Mouse (Mus musculus) MEL-GATA-1-ER (cell line): ENCODE data around the gene Cd63.

Experiments
- DNase-seq: peaks from one replicate; pipeline ENCODE4 v3.0.0-alpha.2; 2012; ENCODE audit warnings: low read depth; ENCODE audit errors: extremely low read depth

Cd63 gene

GRCm38 (mm10) chr10:128928356-128928755 lies 27.6 kb downstream of the Cd63 start:
- no peak for DNase-seq

GRCm38 (mm10) chr10:128929638-128930378 lies 29.0 kb downstream of the Cd63 start:
- no peak for DNase-seq

GRCm38 (mm10) chr10:128931441-128931840 lies 30.7 kb downstream of the Cd63 start:
- no peak for DNase-seq

DNA sequence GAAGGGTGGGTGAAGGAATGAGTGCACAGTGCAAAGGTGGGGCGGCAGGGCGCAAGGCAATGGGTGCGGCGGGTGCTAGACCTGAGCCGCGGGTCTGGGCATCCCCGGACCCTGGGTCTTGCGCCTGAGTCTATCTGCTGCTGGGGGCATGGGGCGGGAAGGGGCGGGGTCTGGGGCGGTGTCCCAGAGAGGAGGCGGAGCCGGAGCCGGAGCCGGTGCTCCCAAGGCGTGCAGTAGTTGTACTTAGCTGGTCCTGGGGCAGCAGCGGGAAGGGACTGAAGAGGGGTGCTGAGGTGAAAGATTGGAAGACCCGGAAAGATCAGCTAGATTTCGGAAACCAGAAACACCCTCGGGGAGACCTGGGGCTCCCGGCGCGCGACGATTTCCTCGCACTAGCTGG lies 32.8 kb downstream of the Cd63 start, which contains the start of gene Itga7:
Gene Itga7 (plus strand): TSS at position 245 of the 400 bp plus-strand sequence.
- DNase-seq = no peak

- DNase-seq = no peak
Measured at GRCm38 (mm10) chr10:128933976-128934721, 33.4 kb downstream of the Cd63 start.

DNA sequence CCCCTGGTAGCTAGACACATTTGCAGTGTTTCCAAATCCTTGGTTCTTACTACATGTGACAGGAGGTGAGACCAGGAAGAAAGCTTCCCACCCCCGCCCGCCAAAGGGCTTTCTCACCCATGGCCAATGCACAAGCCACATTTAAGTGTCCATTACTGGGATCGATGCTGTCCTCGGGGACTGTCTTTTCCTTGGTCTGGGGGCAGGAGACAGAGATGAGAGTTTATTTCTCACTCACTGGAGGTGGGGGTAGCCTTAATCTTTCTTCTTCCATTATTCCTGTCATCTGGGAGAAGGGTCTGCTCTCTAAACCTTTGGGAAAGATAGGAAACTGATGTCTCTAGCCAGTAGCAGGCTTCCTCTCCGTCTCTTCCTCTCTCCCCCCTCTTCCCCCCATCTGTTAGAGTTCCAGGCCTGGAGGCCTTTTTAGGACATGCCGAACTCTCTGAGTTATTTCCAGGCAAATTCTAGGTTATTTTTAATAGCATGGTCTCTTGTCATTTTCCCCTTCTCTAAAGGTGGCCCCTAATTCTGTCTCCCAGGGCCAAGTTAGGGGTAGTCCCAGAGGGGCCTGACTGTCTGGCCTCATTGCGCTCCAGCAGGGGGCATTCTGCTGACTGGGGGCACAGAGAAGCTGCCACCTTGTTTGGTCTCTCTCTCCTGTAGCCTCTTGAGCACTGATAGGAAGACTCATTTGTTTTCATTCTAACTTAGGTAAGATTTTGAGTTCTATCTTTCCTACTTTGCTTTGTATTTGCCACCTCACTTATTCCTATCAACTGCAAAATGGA lies 34.4 kb downstream of the Cd63 start:
- no peak for DNase-seq

DNA sequence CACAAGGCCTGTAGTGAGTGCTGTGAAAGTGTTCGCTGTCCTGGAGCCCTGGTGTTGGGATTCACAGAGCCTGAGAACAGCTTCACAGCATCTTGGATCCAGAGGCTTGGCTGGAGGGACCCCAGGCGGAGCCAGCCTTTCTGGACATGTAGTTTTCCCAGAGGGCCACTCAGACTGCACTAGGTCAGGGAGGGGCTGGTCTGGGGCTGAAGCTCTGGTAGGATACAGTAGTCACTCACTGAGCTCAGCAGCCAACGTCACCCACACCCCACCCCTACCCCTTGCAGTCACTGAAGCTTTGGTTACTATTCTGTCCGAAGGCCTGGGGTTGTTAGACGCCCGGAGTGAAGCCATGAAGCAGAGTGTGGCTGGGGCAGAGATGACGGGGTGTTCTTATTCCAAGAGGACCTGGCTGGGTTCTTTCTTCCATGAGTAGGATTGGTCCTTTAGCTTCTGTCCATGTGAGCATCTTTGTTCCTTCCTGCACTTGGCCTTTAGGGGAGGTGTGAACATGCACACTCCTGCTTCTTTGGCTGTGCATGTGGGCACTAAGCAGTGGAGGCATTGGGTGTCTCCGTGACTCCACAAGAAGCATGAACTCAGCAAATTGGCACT lies 35.1 kb downstream of the Cd63 start:
- DNase-seq = no peak

GRCm38 (mm10) chr10:128937756-128938390 lies 37.1 kb downstream of the Cd63 start:
- DNase-seq = no peak

- no peak for DNase-seq
Measured at GRCm38 (mm10) chr10:128938457-128938856, 37.7 kb downstream of the Cd63 start.

- no peak for DNase-seq
Measured at GRCm38 (mm10) chr10:128938974-128939373, 38.2 kb downstream of the Cd63 start.

DNA sequence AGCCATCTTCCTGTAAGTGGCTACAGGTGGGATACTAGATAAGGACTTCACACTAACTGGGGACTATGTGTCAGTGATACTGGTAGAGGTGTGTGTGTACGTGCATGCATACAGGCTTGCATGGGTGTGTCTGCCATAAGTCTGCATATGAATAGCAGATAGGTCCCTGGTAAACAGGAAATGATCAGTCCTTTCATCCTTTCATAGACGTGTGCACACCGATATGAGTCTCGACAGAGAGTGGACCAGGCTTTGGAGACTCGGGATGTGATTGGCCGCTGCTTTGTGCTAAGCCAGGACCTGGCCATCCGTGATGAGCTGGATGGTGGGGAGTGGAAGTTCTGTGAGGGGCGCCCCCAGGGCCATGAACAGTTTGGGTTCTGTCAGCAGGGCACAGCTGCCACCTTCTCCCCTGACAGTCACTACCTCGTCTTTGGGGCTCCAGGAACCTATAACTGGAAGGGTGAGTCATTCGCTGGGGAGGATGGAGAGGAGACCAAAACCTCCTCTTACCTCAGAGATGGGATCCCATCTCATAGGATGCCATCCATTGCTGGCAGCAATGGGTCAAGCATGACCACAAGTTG lies 39.8 kb downstream of the Cd63 start:
- no peak for DNase-seq

DNA sequence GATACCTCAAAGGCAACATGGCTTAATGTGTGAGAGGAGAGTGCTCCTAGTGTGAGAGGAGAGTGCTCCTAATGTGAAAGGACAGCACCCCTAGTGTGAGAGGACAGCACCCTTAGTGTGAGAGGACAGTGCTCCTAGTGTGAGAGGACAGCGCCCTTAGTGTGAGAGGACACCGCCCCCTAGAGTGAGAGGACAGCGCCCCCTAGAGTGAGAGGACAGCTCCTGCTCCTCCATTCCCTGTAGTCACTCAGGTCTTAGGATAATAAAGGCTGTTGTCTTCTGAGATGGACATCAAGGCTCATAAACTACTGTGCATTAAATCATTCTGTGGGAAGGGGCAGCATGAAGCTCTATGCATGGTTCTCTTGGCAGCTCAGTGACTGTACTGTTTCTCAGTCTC lies 44.9 kb downstream of the Cd63 start:
- DNase-seq = peak; percentile 8

DNA sequence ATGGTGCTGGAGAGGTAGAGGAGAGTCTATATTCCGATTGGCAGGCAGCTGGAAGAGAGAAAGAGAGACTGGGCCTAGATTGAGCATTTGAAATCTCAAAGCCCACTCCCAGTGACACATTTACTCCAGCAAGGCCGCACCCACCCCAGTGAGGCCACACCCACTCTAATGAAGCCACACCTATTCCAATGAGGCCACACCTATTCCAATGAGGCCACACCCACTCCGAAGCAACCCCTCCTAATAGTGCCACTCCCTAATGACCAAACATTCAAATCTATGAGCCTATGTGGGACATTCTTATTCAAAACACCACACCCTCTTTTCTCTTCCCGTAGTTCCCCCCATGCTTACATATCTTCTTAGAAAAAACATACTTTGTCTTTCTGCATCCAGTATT lies 46.7 kb downstream of the Cd63 start:
- DNase-seq = no peak

GRCm38 (mm10) chr10:128950208-128950887 lies 49.6 kb downstream of the Cd63 start:
- no peak for DNase-seq

- no peak for DNase-seq
Measured at GRCm38 (mm10) chr10:128958340-128958739, 57.6 kb downstream of the Cd63 start.

DNA sequence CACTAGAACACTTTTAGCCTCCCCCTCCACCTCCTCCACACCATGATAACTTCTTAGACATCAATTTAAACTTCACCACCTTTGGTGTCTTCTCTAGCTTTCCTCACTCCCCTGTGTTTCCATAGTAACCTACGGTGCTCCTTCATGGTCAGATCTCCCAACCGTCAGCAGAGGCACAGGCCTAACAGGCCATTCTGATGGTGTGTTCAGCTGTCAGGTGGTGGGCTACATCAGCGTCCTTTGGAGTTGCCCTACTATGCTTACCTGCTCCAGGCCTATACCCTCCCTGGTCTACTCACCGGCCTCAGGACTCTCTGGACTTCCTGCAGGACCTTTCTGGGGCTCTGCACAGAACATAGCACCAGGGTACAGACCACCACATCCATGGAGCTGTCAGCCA lies 59.4 kb downstream of the Cd63 start:
- no peak for DNase-seq

DNA sequence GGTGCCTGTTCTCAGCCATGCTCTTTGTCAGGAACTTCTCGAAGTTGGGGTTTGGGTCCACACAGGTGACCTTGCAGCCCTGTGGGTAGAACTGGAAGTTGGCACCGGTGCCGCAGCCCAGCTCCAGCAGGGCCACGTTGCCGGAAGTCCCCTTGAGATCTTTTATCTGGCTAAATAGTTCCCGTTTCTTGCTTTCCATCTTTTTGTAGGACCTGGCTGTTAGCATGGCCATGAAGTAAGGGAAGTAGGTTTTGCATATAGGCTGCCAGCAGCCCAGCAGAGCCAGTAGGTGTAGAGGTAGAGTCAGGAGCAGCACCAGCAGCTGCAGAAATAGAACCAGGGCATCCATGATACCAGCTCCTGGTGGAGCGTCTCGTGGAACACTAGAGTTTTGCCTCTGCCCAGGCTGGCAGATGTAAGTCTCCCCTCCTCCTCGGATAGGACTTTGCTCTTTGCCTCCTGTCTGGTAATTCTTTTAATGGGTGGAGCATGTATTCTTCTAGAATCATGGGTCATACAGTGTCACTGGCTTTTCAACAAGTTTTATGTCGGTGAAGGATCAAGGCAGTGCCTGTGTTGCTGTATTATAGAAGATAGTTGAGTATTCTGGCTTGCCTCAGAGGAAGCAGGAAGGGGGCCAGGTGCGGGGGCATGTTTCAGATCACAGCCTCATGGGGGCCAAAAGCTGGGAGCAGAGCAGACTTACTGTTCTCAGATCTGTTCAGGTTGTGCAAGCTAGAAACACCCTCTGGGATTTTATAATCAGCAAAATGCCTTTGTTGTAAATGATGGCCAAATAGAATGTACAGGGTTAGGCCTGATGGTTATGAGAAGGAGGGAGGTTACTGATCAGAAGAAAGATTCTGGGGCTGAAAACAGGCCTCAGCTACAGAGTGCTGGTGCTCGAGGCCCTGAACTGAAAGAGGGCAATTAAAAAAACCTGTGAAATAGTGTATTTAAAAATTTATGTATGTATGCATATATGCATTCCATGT lies 60.1 kb downstream of the Cd63 start, which contains the start of gene Mettl7b:
Gene Mettl7b (minus strand): TSS at position 399 of the 995 bp plus-strand sequence.
- no peak for DNase-seq
